Mouse (Mus musculus): ENCODE results near the gene Taar5. TPM values are rescaled to one million over a fixed set of nuclear protein-coding genes. Genes with fewer than 3 reads are reported as not detected.

Taar5 gene
- total RNA-seq (2023; ENCODE audit: inconsistent age), result not detected in 4 replicates

DNA sequence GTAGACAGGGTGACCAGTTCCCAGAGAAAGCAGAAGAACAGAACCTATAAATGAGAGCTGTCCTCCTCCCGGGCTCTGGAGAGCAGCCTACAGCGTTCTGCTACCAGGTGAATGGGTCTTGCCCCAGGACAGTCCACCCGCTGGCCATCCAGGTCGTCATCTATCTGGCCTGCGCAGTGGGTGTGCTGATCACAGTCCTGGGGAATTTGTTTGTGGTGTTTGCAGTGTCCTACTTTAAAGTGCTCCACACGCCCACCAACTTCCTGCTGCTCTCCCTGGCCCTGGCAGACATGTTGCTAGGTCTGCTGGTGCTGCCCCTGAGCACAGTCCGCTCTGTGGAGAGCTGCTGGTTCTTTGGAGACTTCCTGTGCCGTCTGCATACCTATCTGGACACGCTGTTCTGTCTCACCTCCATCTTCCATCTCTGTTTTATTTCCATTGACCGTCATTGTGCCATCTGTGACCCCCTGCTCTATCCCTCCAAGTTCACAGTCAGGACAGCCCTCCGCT lies at the start of gene Taar5:
Gene Taar5 (plus strand): TSS at position 51 of the 510 bp plus-strand sequence.

DNA sequence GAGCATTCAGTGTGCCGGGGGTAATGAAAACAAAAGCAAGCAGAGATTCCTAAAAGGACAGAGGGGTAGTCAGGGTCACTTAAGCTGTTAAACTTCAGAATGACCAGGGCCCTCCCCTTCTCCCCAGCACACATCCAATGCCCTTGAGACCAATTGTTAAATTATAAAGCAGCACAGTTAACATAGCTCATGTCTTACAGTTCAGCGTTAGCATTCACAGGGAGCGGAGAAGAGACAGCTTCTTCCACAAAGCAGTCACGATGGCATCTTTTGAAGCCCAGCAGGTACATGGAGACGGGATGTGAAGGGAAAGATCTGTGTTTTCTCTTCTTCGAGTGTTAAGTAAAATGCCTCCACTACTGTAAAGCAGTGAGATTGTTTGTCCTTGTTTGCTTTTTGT lies 32.2 kb upstream of the Taar5 start, which contains the start of gene Taar2:
Gene Taar2 (plus strand): TSS at position 261 of the 400 bp plus-strand sequence.

DNA sequence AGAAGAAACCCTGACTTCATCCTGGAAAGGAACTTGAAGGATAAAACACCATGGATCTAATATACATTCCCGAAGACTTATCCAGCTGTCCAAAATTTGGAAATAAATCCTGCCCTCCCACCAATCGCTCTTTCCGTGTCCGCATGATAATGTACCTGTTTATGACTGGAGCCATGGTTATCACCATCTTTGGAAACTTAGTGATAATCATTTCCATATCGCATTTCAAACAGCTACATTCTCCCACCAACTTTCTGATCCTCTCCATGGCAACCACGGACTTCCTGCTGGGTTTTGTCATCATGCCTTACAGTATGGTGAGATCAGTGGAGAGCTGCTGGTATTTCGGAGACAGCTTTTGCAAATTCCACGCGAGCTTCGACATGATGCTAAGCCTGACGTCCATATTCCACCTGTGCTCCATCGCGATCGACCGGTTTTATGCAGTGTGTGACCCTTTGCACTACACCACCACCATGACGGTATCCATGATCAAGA lies 20.9 kb upstream of the Taar5 start, which contains the start of gene Taar3:
Gene Taar3 (plus strand): TSS at position 51 of the 498 bp plus-strand sequence.

DNA sequence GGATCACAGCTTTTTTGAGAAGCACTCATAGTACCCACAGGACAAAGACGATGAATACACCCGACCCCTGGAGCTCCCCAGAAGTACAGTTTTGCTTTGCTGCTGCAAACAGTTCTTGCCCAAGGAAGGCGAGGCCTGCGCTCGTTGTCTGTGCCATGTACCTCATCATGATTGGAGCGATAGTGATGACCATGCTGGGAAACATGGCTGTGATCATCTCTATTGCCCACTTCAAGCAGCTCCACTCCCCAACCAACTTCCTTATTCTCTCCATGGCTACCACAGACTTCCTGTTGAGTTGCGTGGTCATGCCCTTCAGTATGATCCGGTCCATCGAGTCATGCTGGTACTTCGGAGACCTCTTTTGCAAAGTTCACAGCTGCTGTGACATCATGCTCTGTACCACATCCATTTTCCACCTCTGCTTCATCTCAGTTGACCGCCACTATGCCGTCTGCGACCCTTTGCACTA lies 10.0 kb upstream of the Taar5 start, which contains the start of gene Taar4:
Gene Taar4 (plus strand): TSS at position 51 of the 472 bp plus-strand sequence.

DNA sequence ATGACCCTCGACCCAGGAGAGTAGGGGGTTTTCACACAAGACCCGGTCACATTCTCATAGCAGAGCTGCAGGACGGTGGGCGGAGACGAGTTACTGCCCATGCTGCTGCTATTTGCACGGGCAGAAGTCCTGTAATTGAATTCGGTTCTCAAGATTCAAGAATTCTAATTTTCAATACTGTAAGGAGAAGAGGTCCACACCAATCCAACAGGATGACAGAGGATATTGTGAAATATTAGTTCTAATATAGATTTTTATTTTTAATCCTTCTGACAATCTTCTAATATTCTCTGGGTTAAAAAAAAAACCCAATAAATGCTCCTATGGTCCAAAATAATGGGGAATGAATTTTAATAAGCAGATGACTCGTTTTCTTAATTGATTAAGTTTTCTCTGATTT lies 15.0 kb downstream of the Taar5 start, which contains the start of gene Taar6:
Gene Taar6 (minus strand): TSS at position 101 of the 400 bp plus-strand sequence.

DNA sequence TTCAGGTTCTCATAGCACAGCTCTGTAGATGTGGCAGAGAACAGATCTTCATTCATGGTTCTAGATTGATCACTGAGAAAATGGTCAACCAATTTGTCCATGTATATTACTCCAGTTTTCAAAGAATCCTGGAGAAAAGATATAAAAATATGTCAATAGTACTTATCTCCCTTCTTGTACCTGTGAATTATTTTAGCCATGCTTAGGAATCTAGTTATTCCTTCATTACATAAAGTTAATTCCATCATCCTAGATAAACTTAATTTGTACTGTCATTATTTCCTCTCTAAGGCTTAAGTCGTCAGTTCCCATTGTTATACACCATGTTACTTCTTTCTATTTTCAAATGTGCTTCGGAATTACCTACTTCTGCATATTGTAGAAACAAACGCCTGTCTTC lies 22.9 kb downstream of the Taar5 start, which contains the start of gene Taar7a:
Gene Taar7a (minus strand): TSS at position 101 of the 400 bp plus-strand sequence.

DNA sequence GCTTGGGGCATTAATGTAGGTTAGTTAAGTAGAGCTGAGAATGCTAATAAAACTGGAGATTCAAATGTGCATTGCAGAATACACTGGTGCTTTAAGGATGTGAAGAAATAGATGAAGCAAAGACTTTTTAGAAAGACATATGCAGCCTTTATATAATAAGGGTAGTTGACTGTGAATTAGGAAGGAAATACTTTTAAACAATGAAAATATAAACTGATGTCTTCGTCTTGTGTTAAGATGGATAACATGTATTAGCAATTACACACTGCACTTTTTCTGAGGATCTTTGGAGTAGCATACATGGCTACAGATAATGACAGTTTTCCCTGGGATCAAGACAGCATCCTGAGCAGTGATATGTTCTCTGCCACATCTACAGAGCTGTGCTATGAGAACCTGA lies 29.1 kb downstream of the Taar5 start, which contains the start of gene Taar7b:
Gene Taar7b (plus strand): TSS at position 301 of the 400 bp plus-strand sequence.

Other genes starting within 250 kb of the Taar5 start
- gene Rps12, start 183.4 kb upstream of the Taar5 start, total RNA-seq (2023; ENCODE audit: inconsistent age), result 794 to 1,463 TPM (median 1,064 TPM) in 4 replicates
- gene Slc18b1, start 173.7 kb upstream of the Taar5 start, total RNA-seq (2023; ENCODE audit: inconsistent age), result 0.16 to 0.45 TPM in 2 of 4 replicates, not detected in the others
- not detected in 4 replicates for gene Vnn3, start 119.2 kb upstream of the Taar5 start, total RNA-seq (2023; ENCODE audit: inconsistent age)
- gene Vnn1, start 76.0 kb upstream of the Taar5 start, total RNA-seq (2023; ENCODE audit: inconsistent age), result not detected in 4 replicates
- gene Taar1, start 50.4 kb upstream of the Taar5 start, total RNA-seq (2023; ENCODE audit: inconsistent age), result not detected in 4 replicates
- gene Taar2, start 32.1 kb upstream of the Taar5 start, total RNA-seq (2023; ENCODE audit: inconsistent age), result not detected in 4 replicates
- not detected in 4 replicates for gene Taar3, start 21.1 kb upstream of the Taar5 start, total RNA-seq (2023; ENCODE audit: inconsistent age)
- gene Taar4, start 10.2 kb upstream of the Taar5 start, total RNA-seq (2023; ENCODE audit: inconsistent age), result not detected in 4 replicates
- not detected in 4 replicates for gene Taar6, start 14.9 kb downstream of the Taar5 start, total RNA-seq (2023; ENCODE audit: inconsistent age)
- gene Taar7a, start 22.8 kb downstream of the Taar5 start, total RNA-seq (2023; ENCODE audit: inconsistent age), result not detected in 4 replicates
- gene Taar7b, start 29.2 kb downstream of the Taar5 start, total RNA-seq (2023; ENCODE audit: inconsistent age), result not detected in 4 replicates
- not detected in 4 replicates for gene Taar7d, start 56.5 kb downstream of the Taar5 start, total RNA-seq (2023; ENCODE audit: inconsistent age)
- gene Taar7e, start 66.9 kb downstream of the Taar5 start, total RNA-seq (2023; ENCODE audit: inconsistent age), result not detected in 4 replicates
- not detected in 4 replicates for gene Taar7f, start 78.8 kb downstream of the Taar5 start, total RNA-seq (2023; ENCODE audit: inconsistent age)
- gene Taar8a, start 105.8 kb downstream of the Taar5 start, total RNA-seq (2023; ENCODE audit: inconsistent age), result not detected in 4 replicates
- not detected in 4 replicates for gene Taar8b, start 121.6 kb downstream of the Taar5 start, total RNA-seq (2023; ENCODE audit: inconsistent age)
- gene Taar8c, start 131.2 kb downstream of the Taar5 start, total RNA-seq (2023; ENCODE audit: inconsistent age), result not detected in 4 replicates
- gene Taar9, start 138.8 kb downstream of the Taar5 start, total RNA-seq (2023; ENCODE audit: inconsistent age), result not detected in 4 replicates
- gene Stx7, start 178.6 kb downstream of the Taar5 start, total RNA-seq (2023; ENCODE audit: inconsistent age), result 112 to 120 TPM (median 116 TPM) in 4 replicates